Mouse (Mus musculus) lung, embryonic 14.5 days (tissue): ENCODE measurements around the gene Hoxa6. TPM values are rescaled to one million over a fixed set of nuclear protein-coding genes. Genes with fewer than 3 reads are reported as not detected.

ENCODE experiments used
- ATAC-seq: fragments of 200-750 bp; cut with Nextera tagmentation; 2 replicates; pipeline ENCODE4 v1.8.0; 2017; ENCODE audit warnings: mild to moderate bottlenecking, moderate TSS enrichment, moderate library complexity; ENCODE audit not compliant: insufficient read depth
- DNase-seq: peaks from one replicate; pipeline ENCODE4 v3.0.0-alpha.2; 2015
- H3K27ac ChIP-seq: fragments of 300-500 bp; sonication (generic); 2 replicates; pipeline ENCODE4 v1.5.1; 2014; ENCODE audit warnings: low read depth, mild to moderate bottlenecking, moderate library complexity
- H3K27me3 ChIP-seq: fragments of 300-500 bp; sonication (generic); 2 replicates; pipeline ENCODE4 v1.6.1; 2014; ENCODE audit warnings: low read length, control low read depth; ENCODE audit not compliant: insufficient read depth
- H3K36me3 ChIP-seq: fragments of 300-500 bp; sonication (generic); 2 replicates; pipeline ENCODE4 v1.6.1; 2014; ENCODE audit warnings: control low read depth; ENCODE audit not compliant: insufficient read depth
- H3K4me1 ChIP-seq: fragments of 300-500 bp; sonication (generic); 2 replicates; pipeline ENCODE4 v1.6.1; 2014; ENCODE audit warnings: antibody characterized with exemption, control low read depth; ENCODE audit not compliant: insufficient read depth
- H3K4me2 ChIP-seq: fragments of 300-500 bp; sonication (generic); 2 replicates; pipeline ENCODE4 v1.6.1; 2014; ENCODE audit warnings: mild to moderate bottlenecking
- H3K4me3 ChIP-seq: fragments of 300-500 bp; sonication (generic); 2 replicates; pipeline ENCODE4 v1.5.1; 2014; ENCODE audit warnings: low read depth, low read length
- H3K9ac ChIP-seq: fragments of 300-500 bp; sonication (generic); 2 replicates; pipeline ENCODE4 v1.6.1; 2014
- H3K9me3 ChIP-seq: fragments of 300-500 bp; sonication (generic); 2 replicates; pipeline ENCODE4 v1.6.1; 2016; ENCODE audit warnings: low read depth, low read length, control low read depth
- CTCF ChIP-seq: IDR thresholded peaks from 2 replicates; pipeline ENCODE4 v1.5.1; 2016; ENCODE audit warnings: antibody characterized with exemption, low read depth
- WGBS: fragments of 180-500 bp; shearing (Covaris S2); extraction: QIAGEN DNeasy Blood & Tissue Kit; methylation state at CpG from one replicate; pipeline ENCODE4 v1.1.7; 2014; 5-methylcytosine and 5-hydroxymethylcytosine counted together
- polyA plus RNA-seq: library from polyadenylated mRNA; unstranded; fragments of >200 nt; fragmentation: Nextera tagmentation; extraction: Ambion mirVana; gene quantifications from 2 replicates; pipeline ENCODE4 v1.2.1, GENCODE M21; 2014

Hoxa6 gene
- polyA plus RNA-seq, 1 experiment from 2014 or later = 5.1 TPM

GRCm38 (mm10) chr6:52211170-52211935 is 2.8 kb upstream of the Hoxa6 start:
- 3% methylated on average over 37 of the region's 37 CpGs for WGBS
- Histone ChIP-seq H3K27ac (peak overlapping the region; percentile 58; the same call in 1 of the 2 replicates), H3K9ac (peak overlapping the region; percentile 40), H3K4me1 (0 out of 2 replicates have a peak, but pooled peaks cover 3% of the 10 kb centered on the region), H3K4me2 (peak overlapping the region; percentile 87), H3K9me3 (no peaks in the 10 kb centered on the region), H3K36me3 (no peaks in the 10 kb centered on the region), H3K4me3 (peak overlapping the region; percentile 43), H3K27me3 (peaks cover 91% of the 10 kb centered on the region)
- DNase-seq (peak; percentile 95), ATAC-seq (peak; percentile 16)
- TF ChIP-seq CTCF = peak; percentile 78

- Histone ChIP-seq H3K9me3 (no peaks in the 10 kb centered on the region), H3K27ac (peak overlapping the region; percentile 89; the same call in 1 of the 2 replicates), H3K36me3 (0 out of 2 replicates have a peak, but pooled peaks cover 5% of the 10 kb centered on the region), H3K4me3 (peak overlapping the region; percentile 90), H3K4me1 (0 out of 2 replicates have a peak, but pooled peaks cover 3% of the 10 kb centered on the region), H3K4me2 (peak overlapping the region; percentile 87), H3K27me3 (peaks cover 90% of the 10 kb centered on the region), H3K9ac (peak overlapping the region; percentile 64)
- TF ChIP-seq CTCF = no peak
- ATAC-seq (no peak), DNase-seq (no peak)
- 30% methylated on average over 12 of the region's 12 CpGs for WGBS
Observed at GRCm38 (mm10) chr6:52209685-52210046, 1.1 kb upstream of the Hoxa6 start.

DNA sequence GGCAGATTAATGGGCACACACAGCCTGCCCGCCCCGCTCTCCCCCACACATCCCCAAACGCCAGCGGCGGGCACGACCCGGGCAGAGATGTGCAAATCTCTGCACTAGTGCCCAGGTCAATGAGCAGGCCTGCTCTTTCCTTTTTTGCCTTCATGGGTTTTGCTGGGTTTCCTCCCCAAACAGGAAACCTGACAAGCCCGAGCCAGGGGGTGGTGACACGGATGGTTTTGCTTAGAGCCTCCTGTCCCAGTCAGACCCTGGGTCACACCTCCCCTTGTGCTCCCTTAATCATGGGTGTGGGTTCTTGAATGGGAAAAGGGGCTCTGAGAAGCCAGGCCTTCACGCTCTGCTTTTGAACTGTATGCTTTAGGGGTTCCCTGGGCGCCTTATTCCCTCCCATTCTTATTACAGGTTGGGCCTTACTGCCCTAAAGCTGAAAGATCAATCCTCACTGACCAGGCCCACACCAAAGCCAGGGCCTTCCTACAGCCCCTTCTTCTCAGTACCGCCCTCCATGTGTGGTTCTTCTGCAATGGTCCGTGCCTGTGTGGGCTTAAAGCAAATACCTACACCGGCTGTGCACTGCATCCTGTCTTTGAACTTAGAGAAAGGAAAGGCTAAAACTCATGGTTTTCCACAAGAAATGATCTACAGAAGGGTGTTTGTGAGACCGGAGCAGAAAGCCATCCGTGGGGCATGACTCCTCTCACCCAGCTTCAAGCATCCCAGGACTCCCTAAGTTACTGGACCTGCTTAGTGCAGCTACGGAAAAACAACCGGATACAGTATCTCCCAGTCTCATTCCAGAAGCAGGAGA is 554 bp upstream of the Hoxa6 start:
- TF ChIP-seq CTCF = no peak
- peak overlapping the region; percentile 64 for H3K9ac ChIP-seq
- peak overlapping the region; percentile 90 for H3K4me3 ChIP-seq
- peak overlapping the region; percentile 87 for H3K4me2 ChIP-seq
- 17% methylated on average over 18 of the region's 18 CpGs for WGBS
- H3K4me1 ChIP-seq = 0 out of 2 replicates have a peak, but pooled peaks cover 3% of the 10 kb centered on the region
- H3K27ac ChIP-seq = peak overlapping the region; percentile 89
- H3K36me3 ChIP-seq = 0 out of 2 replicates have a peak, but pooled peaks cover 5% of the 10 kb centered on the region
- H3K9me3 ChIP-seq = no peaks in the 10 kb centered on the region
- DNase-seq (no peak), ATAC-seq (no peak)
- peaks cover 90% of the 10 kb centered on the region for H3K27me3 ChIP-seq

DNA sequence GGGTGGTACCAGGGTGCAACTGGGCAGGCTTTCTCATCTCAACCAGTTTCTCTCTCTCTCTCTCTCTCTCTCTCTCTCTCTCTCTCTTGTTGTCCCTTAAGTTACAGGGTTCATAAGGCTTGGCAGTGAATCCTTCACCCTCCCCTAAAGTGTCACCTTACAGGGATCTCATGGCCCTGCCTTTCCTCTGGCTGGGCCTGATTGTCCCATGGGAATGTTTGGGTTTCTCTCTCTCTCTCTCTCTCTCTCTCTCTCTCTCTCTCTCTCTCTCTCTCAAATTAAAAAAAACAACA is 892 bp downstream of the Hoxa6 start:
- peak overlapping the region; percentile 90 for H3K4me3 ChIP-seq
- peak overlapping the region; percentile 83 for H3K27ac ChIP-seq
- peak; percentile 50 for DNase-seq
- 0 out of 2 replicates have a peak, but pooled peaks cover 3% of the 10 kb centered on the region for H3K4me1 ChIP-seq
- ATAC-seq = no peak
- H3K36me3 ChIP-seq = peaks cover 8% of the 10 kb centered on the region; the same call in 1 of the 2 replicates
- H3K9ac ChIP-seq = peak overlapping the region; percentile 100
- no peak for TF ChIP-seq CTCF
- H3K27me3 ChIP-seq = peaks cover 89% of the 10 kb centered on the region
- no peaks in the 10 kb centered on the region for H3K9me3 ChIP-seq
- H3K4me2 ChIP-seq = peak overlapping the region; percentile 87

DNA sequence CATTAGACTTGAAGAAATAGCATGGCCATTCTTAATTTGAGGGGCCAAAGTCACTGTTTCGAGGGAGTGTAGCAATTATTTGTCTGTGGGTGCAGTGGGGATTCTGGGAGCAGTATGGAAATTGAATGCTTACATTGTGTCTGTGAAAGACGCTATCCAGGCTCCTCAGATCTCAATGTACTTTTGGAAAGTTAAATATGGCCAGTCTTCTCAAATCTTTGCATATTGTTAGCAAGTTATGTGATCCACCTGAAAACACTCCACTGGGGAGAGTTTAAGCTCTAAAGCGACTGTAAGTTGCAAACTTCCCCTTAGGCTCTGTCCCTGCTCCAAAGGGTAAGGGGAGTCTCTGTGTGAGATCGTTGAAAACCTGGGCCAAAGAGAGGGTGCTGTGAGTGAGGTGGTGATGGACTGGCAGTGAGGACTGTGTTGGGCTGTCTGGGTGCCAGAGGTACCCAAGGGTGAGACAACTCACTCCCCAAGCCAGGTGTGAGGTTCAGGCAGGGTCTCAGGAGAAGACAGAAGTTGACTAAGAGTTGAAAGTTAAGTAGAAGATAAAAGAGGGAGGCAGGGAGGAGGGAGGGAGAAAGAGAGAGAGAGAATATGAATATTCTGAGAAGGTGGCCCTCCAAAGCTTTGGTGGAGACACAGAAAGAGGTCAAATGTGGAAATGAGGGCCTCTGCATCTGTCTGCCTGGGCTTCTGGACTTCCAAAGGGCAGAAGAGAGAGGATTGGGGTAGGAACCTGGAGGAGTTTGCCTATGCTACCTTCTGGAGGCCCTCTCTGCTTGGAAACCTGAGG is 1.4 kb downstream of the Hoxa6 start:
- Histone ChIP-seq H3K4me3 (peak overlapping the region; percentile 90), H3K27me3 (peaks cover 87% of the 10 kb centered on the region), H3K4me1 (0 out of 2 replicates have a peak, but pooled peaks cover 3% of the 10 kb centered on the region), H3K9ac (peak overlapping the region; percentile 100), H3K27ac (peak overlapping the region; percentile 83), H3K36me3 (peaks cover 13% of the 10 kb centered on the region; the same call in 1 of the 2 replicates), H3K4me2 (peak overlapping the region; percentile 87), H3K9me3 (no peaks in the 10 kb centered on the region)
- no peak for ATAC-seq
- WGBS = 25% methylated on average over 4 of the region's 4 CpGs
- no peak for TF ChIP-seq CTCF
- DNase-seq = peak; percentile 39

- ATAC-seq = no peak
- peak overlapping the region; percentile 90 for H3K4me3 ChIP-seq
- H3K4me2 ChIP-seq = peak overlapping the region; percentile 87
- WGBS = 14% methylated on average over 55 of the region's 55 CpGs
- peaks cover 24% of the 10 kb centered on the region for H3K36me3 ChIP-seq
- peak; percentile 61 for DNase-seq
- H3K9ac ChIP-seq = peak overlapping the region; percentile 100
- peak overlapping the region; percentile 83 for H3K27ac ChIP-seq
- no peaks in the 10 kb centered on the region for H3K9me3 ChIP-seq
- peaks cover 83% of the 10 kb centered on the region for H3K27me3 ChIP-seq
- peaks cover 3% of the 10 kb centered on the region; the same call in 1 of the 2 replicates for H3K4me1 ChIP-seq
- no peak for TF ChIP-seq CTCF
Observed at GRCm38 (mm10) chr6:52205638-52206621, 2.6 kb downstream of the Hoxa6 start.
